Mouse (Mus musculus) stomach, postnatal 0 days (tissue): Measurements from ENCODE around the gene Man2b1.

ENCODE experiments used
- CTCF ChIP-seq: IDR thresholded peaks from 2 replicates; pipeline ENCODE4 v1.5.1; 2016; ENCODE audit warnings: antibody characterized with exemption, low read depth, mild to moderate bottlenecking, moderate library complexity
- EP300 ChIP-seq: optimal IDR thresholded peaks from 2 replicates; pipeline ENCODE3; 2016; ENCODE audit warnings: antibody characterized with exemption

DNA sequence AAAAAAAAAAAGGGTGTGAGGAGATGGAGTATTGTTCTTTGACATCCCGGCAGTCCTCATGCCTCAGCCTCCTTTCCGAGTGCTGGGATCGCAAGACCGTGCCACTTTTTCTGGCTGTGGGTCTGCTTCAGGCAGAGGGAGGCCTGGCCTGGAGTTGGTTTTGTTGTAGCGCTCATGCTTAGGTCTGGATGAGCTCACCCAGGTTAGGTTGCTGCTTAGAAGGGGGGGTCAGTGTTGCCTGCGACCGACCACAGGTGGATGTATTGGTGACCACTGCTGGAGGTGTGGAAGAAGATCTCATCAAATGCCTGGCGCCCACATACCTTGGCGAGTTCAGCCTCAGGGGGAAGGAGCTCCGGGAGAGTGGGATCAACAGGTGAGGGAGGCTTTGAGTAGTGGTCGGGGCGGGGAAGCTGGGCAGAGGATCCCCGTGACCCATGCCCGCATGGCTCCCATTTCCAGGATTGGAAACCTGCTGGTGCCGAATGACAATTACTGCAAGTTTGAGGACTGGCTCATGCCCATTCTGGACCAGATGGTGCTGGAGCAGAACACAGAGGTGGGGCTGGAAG, 9.9 kb upstream of the Man2b1 start:
- no peak for TF ChIP-seq CTCF
- TF ChIP-seq EP300, result no peak
